Mouse (Mus musculus): ENCODE measurements around the gene Ube2g2.

Ube2g2 gene

GRCm38 (mm10) chr10:77606855-77607254, 15.2 kb upstream of the Ube2g2 start:
- DNase-seq, result peak; percentile 96

GRCm38 (mm10) chr10:77607441-77607840, 14.6 kb upstream of the Ube2g2 start:
- DNase-seq, result no peak

GRCm38 (mm10) chr10:77608589-77608988, 13.5 kb upstream of the Ube2g2 start:
- DNase-seq, result no peak

- no peak for DNase-seq
Measured at GRCm38 (mm10) chr10:77610221-77610961, 11.7 kb upstream of the Ube2g2 start.

GRCm38 (mm10) chr10:77613409-77613808, 8.7 kb upstream of the Ube2g2 start:
- DNase-seq, result peak; percentile 99

- no peak for DNase-seq
Measured at GRCm38 (mm10) chr10:77615647-77616046, 6.4 kb upstream of the Ube2g2 start.

- DNase-seq, result no peak
Measured at GRCm38 (mm10) chr10:77616166-77616565, 5.9 kb upstream of the Ube2g2 start.

- no peak for DNase-seq
Measured at GRCm38 (mm10) chr10:77616926-77617325, 5.1 kb upstream of the Ube2g2 start.

- DNase-seq, result no peak
Measured at GRCm38 (mm10) chr10:77621546-77621945, 529 bp upstream of the Ube2g2 start.

- DNase-seq, result peak; percentile 97
Measured at GRCm38 (mm10) chr10:77623069-77623492, 1.0 kb downstream of the Ube2g2 start.

- peak; percentile 92 for DNase-seq
Measured at GRCm38 (mm10) chr10:77623639-77624400, 1.7 kb downstream of the Ube2g2 start.

- peak; percentile 98 for DNase-seq
Measured at GRCm38 (mm10) chr10:77624570-77624995, 2.5 kb downstream of the Ube2g2 start.

GRCm38 (mm10) chr10:77626036-77626435, 4.0 kb downstream of the Ube2g2 start:
- peak; percentile 94 for DNase-seq

GRCm38 (mm10) chr10:77626591-77626990, 4.5 kb downstream of the Ube2g2 start:
- no peak for DNase-seq

- peak; percentile 95 for DNase-seq
Measured at GRCm38 (mm10) chr10:77627497-77627896, 5.4 kb downstream of the Ube2g2 start.

- peak; percentile 85 for DNase-seq
Measured at GRCm38 (mm10) chr10:77629163-77629562, 7.1 kb downstream of the Ube2g2 start.

GRCm38 (mm10) chr10:77629970-77630369, 7.9 kb downstream of the Ube2g2 start:
- peak; percentile 85 for DNase-seq

- no peak for DNase-seq
Measured at GRCm38 (mm10) chr10:77634016-77634415, 11.9 kb downstream of the Ube2g2 start.

GRCm38 (mm10) chr10:77634452-77635231, 12.6 kb downstream of the Ube2g2 start:
- peak; percentile 96 for DNase-seq

GRCm38 (mm10) chr10:77636234-77636922, 14.3 kb downstream of the Ube2g2 start:
- no peak for DNase-seq

- DNase-seq, result peak; percentile 86
Measured at GRCm38 (mm10) chr10:77638956-77639355, 16.9 kb downstream of the Ube2g2 start.

GRCm38 (mm10) chr10:77643160-77643559, 21.1 kb downstream of the Ube2g2 start:
- no peak for DNase-seq

GRCm38 (mm10) chr10:77645571-77645970, 23.5 kb downstream of the Ube2g2 start:
- no peak for DNase-seq
